Mouse (Mus musculus): ENCODE measurements around the gene Hs3st1. TPM values are rescaled to one million over a fixed set of nuclear protein-coding genes. Genes with fewer than 3 reads are reported as not detected.

The Hs3st1 gene
- total and polyA plus RNA-seq, 3 experiments = 0.81 to 2.8 (median 2.8) TPM

- Histone ChIP-seq H3K79me2 (replicated peaks; ENCODE audit: control insufficient read depth, extremely low read depth, insufficient read depth, poor library complexity, severe bottlenecking) (no peaks in the 10 kb centered on the region), H3K9me3 (replicated peaks; ENCODE audit: low read length) (no peaks in the 10 kb centered on the region), H3K4me1 (ENCODE audit: control insufficient read depth in 1 of 2, insufficient read depth in 2 of 2) (peaks cover 0 to 5% of the 10 kb centered on the region in 2 experiments; a peak in 1 of 4 replicates), H3K27ac (ENCODE audit: insufficient read depth, low read depth) (no peak overlapping the region), H3K27me3 (replicated peaks) (no peaks in the 10 kb centered on the region), H3K4me3 (replicated peaks in 1 of 3; ENCODE audit: low read depth in 2 of 3, low read length in 2 of 3, poor library complexity in 1 of 3) (no peak overlapping the region), H3K9ac (ENCODE audit: insufficient read depth, low read depth) (no peak overlapping the region), H3K36me3 (replicated peaks in 1 of 2; ENCODE audit: control insufficient read depth in 1 of 2, insufficient read depth in 1 of 2, low read length in 1 of 2) (no peaks in the 10 kb centered on the region), H3K4me2 (ENCODE audit: insufficient read depth, low read depth, poor library complexity, severe bottlenecking) (no peak overlapping the region)
- no peak for DNase-seq (ENCODE audit: extremely low read depth)
- in situ Hi-C loops (cut with MboI; ENCODE audit: low pct_ligation_motif_present, low pct_unique_long_range_greater_than_20kb, low sequenced_read_pairs) = no loop called here
- TF ChIP-seq MEF2A (IDR thresholded peaks at IDR 0.05; ENCODE audit: borderline replicate concordance, low read depth, low read length) = no peak
- TF ChIP-seq RAD21 (IDR thresholded peaks at IDR 0.05; ENCODE audit: low read depth, low read length) = no peak
- no peak for TF ChIP-seq ZC3H11A (IDR thresholded peaks at IDR 0.05; ENCODE audit: low read depth, low read length)
- no peak for TF ChIP-seq GABPA (IDR thresholded peaks at IDR 0.05; ENCODE audit: insufficient replicate concordance, low read depth, low read length)
- TF ChIP-seq ZNF384 (IDR thresholded peaks at IDR 0.05; ENCODE audit: low read depth, low read length) = no peak
- TF ChIP-seq CHD2 (IDR thresholded peaks at IDR 0.05; ENCODE audit: low read length) = no peak
- no peak for TF ChIP-seq MXI1 (IDR thresholded peaks at IDR 0.05; ENCODE audit: low read depth, low read length)
- no peak for TF ChIP-seq MAFK (IDR thresholded peaks at IDR 0.05; ENCODE audit: insufficient replicate concordance, low read length)
- no peak for TF ChIP-seq POLR2AphosphoS2 (IDR thresholded peaks at IDR 0.05; ENCODE audit: low read depth, low read length)
- no peak for TF ChIP-seq MAZ (IDR thresholded peaks at IDR 0.05; ENCODE audit: low read depth, low read length)
- TF ChIP-seq SMC3 (IDR thresholded peaks at IDR 0.05; ENCODE audit: low read depth, low read length) = no peak
- TF ChIP-seq PAX5 (IDR thresholded peaks at IDR 0.05; ENCODE audit: low read length) = no peak
- no peak for TF ChIP-seq BHLHE40 (IDR thresholded peaks at IDR 0.05; ENCODE audit: low read depth, low read length)
- no peak for TF ChIP-seq TCF12 (IDR thresholded peaks at IDR 0.05; ENCODE audit: low read depth, low read length)
- TF ChIP-seq EP300 (IDR thresholded peaks at IDR 0.05; ENCODE audit: low read length) = no peak
- TF ChIP-seq E2F4 (IDR thresholded peaks at IDR 0.05; ENCODE audit: insufficient replicate concordance, low read depth, low read length) = no peak
- TF ChIP-seq ZKSCAN1 (IDR thresholded peaks at IDR 0.05; ENCODE audit: borderline replicate concordance, low read depth, low read length) = no peak
- no peak for TF ChIP-seq HCFC1 (IDR thresholded peaks at IDR 0.05; ENCODE audit: low read depth, low read length)
- dilution Hi-C loops (cut with MboI; ENCODE audit: extremely low pct_ligation_motif_present, extremely low pct_unique_long_range_greater_than_20kb, low sequenced_read_pairs) = no loop called here
These were observed 160.5 kb downstream of the Hs3st1 start for GRCm38 (mm10) chr5:39594737-39595136.

Data from CH12.LX (cell line).